Mouse (Mus musculus) lung, adult 18-20 months (tissue): ENCODE measurements around the gene Sephs2.

Source experiments
- DNase-seq, 2 experiments: peaks; one replicate each; pipeline ENCODE4 v3.0.0; 2022; ENCODE audit warnings: mixed read lengths in 2 of 2

Sephs2 gene

GRCm38 (mm10) chr7:127232622-127233367 lies 41.1 kb downstream of the Sephs2 start, which contains the start of the genes Zfp553 and Sept1:
Gene Zfp553 (plus strand): TSS chr7:127233061.
Gene Sept1 (minus strand): TSS chr7:127233130.
- DNase-seq, result peak; percentile 80 to 85

- DNase-seq, result no peak
Observed at GRCm38 (mm10) chr7:127231826-127232621, 41.8 kb downstream of the Sephs2 start.

GRCm38 (mm10) chr7:127231376-127231775 lies 42.5 kb downstream of the Sephs2 start:
- DNase-seq, result no peak

- DNase-seq, result peak; percentile 73 to 76
Observed at GRCm38 (mm10) chr7:127228615-127229303, 45.1 kb downstream of the Sephs2 start.

GRCm38 (mm10) chr7:127225147-127225995 lies 48.5 kb downstream of the Sephs2 start:
- no peak for DNase-seq

GRCm38 (mm10) chr7:127224616-127225015 lies 49.2 kb downstream of the Sephs2 start:
- DNase-seq, result no peak

- no peak for DNase-seq
Observed at GRCm38 (mm10) chr7:127223515-127224478, 50.1 kb downstream of the Sephs2 start.

- no peak for DNase-seq
Observed at GRCm38 (mm10) chr7:127223106-127223505, 50.7 kb downstream of the Sephs2 start.
